Mouse (Mus musculus) gastrocnemius, postnatal 4 days (tissue): Measurements from ENCODE around the gene 9930021J03Rik. TPM values are rescaled to one million over a fixed set of nuclear protein-coding genes. Genes with fewer than 3 reads are reported as not detected.

ENCODE experiments used
- total RNA-seq, 2 experiments: library from RNA; stranded (reverse); gene quantifications; 2 replicates each; pipeline ENCODE4 v1.2.3; 2021

Gene 9930021J03Rik
- total RNA-seq, 2 experiments from 2014 or later = 19.2 to 22.3 TPM

Other genes starting within 250 kb of the 9930021J03Rik start
- 10 to 100 TPM; 11.5 to 13.0 TPM for gene Ermp1, start 157.6 kb downstream of the 9930021J03Rik start, total RNA-seq
- gene Mlana, start 108.2 kb downstream of the 9930021J03Rik start, total RNA-seq = under 1 TPM in 1 of 2 experiments, not detected in 1; 0.39 TPM
- gene Ranbp6, start 7.0 kb upstream of the 9930021J03Rik start, total RNA-seq = 10 to 100 TPM; 10.2 to 12.4 TPM
- gene Il33, start 119.1 kb upstream of the 9930021J03Rik start, total RNA-seq = 10 to 100 TPM in 1 of 2 experiments, 1 to 10 TPM in 1; 5.2 to 12.2 TPM
- not detected for gene Trpd52l3, start 197.8 kb upstream of the 9930021J03Rik start, total RNA-seq
- 10 to 100 TPM; 29.7 to 34.7 TPM for gene Uhrf2, start 224.5 kb upstream of the 9930021J03Rik start, total RNA-seq